Mouse (Mus musculus) cerebellum, postnatal 36 days (tissue): ENCODE data around the gene Retnlb.
"Not testable (repeated sequence)": the region's sequence is repeated elsewhere in the genome, so short reads cannot be mapped to it uniquely, and the experiment has no call there.

ENCODE experiments used
- DNase-seq, 2 experiments: peaks; one replicate each; pipeline ENCODE4 v3.0.0; 2021 to 2022; ENCODE audit warnings: mixed read lengths in 2 of 2

The Retnlb gene

GRCm38 (mm10) chr16:48816695-48817094, at the start of gene Retnlb:
Gene Retnlb (plus strand): TSS chr16:48816856.
- no peak for DNase-seq

GRCm38 (mm10) chr16:48769183-48769582, 47.5 kb upstream of the Retnlb start:
- DNase-seq = no peak

- no peak for DNase-seq
Observed at GRCm38 (mm10) chr16:48771971-48772445, 44.6 kb upstream of the Retnlb start, which contains the start of gene Trat1. Gene Trat1 (minus strand): TSS chr16:48772021.

GRCm38 (mm10) chr16:48777254-48777653, 39.4 kb upstream of the Retnlb start:
- no peak for DNase-seq

- no peak for DNase-seq
Observed at GRCm38 (mm10) chr16:48786258-48786657, 30.4 kb upstream of the Retnlb start.

GRCm38 (mm10) chr16:48788704-48789185, 27.9 kb upstream of the Retnlb start:
- no peak for DNase-seq

GRCm38 (mm10) chr16:48798285-48798684, 18.4 kb upstream of the Retnlb start:
- no peak for DNase-seq

GRCm38 (mm10) chr16:48799470-48799869, 17.2 kb upstream of the Retnlb start:
- DNase-seq = no peak

- no peak for DNase-seq
Observed at GRCm38 (mm10) chr16:48800906-48801305, 15.8 kb upstream of the Retnlb start.

- DNase-seq = no peak
Observed at GRCm38 (mm10) chr16:48805412-48805811, 11.2 kb upstream of the Retnlb start.

GRCm38 (mm10) chr16:48806521-48806920, 10.1 kb upstream of the Retnlb start:
- DNase-seq = no peak

GRCm38 (mm10) chr16:48809374-48809773, 7.3 kb upstream of the Retnlb start:
- DNase-seq = no peak

GRCm38 (mm10) chr16:48811881-48812436, 4.7 kb upstream of the Retnlb start:
- DNase-seq = no peak

- DNase-seq = no peak
Observed at GRCm38 (mm10) chr16:48818524-48818923, 1.9 kb downstream of the Retnlb start.

GRCm38 (mm10) chr16:48826474-48826873, 9.8 kb downstream of the Retnlb start:
- no peak for DNase-seq

GRCm38 (mm10) chr16:48827625-48828024, 11.0 kb downstream of the Retnlb start:
- DNase-seq = no peak

GRCm38 (mm10) chr16:48829060-48829459, 12.4 kb downstream of the Retnlb start:
- DNase-seq = no peak

- DNase-seq = no peak
Observed at GRCm38 (mm10) chr16:48832055-48832454, 15.4 kb downstream of the Retnlb start.

GRCm38 (mm10) chr16:48833626-48834025, 17.0 kb downstream of the Retnlb start:
- DNase-seq = not testable (repeated sequence)

- DNase-seq = no peak
Observed at GRCm38 (mm10) chr16:48842266-48842665, 25.6 kb downstream of the Retnlb start, which contains the start of gene Retnla. Gene Retnla (plus strand): TSS chr16:48842551.

- DNase-seq = no peak
Observed at GRCm38 (mm10) chr16:48843671-48844386, 27.2 kb downstream of the Retnlb start.

- DNase-seq = not testable (repeated sequence)
Observed at GRCm38 (mm10) chr16:48865004-48865403, 48.3 kb downstream of the Retnlb start.

- no peak for DNase-seq
Observed at GRCm38 (mm10) chr16:48867690-48868089, 51.0 kb downstream of the Retnlb start.
